In genomic region chr7:130696347-130697234, GRCm38 (mm10) we compare ENCODE assay signal across 11 mouse cellular contexts.
A peak's percentile ranks its signal among the peaks of the same experiment; 100 is the strongest.
DNase-seq lines count a peak whose midpoint lies in the region; ATAC-seq lines count a peak whose summit lies in the region.
"Had no signal": no experiment of that assay in that cellular context is flagged by ENCODE, and none has a peak within 500 bp of the region (broad histone marks: within the 10 kb centered on the region; RNA-seq: fewer than 3 reads in every experiment).

No protein-coding gene starts in this region.

- H3K9ac ChIP-seq in limb, embryonic 15.5 days, result no peak overlapping the region
- H3K9ac ChIP-seq: liver, embryonic 12.5 days had no signal

- WGBS in limb, embryonic 15.5 days, result 73% methylated on average over 16 of the region's 16 CpGs

- H3K4me2 ChIP-seq in limb, embryonic 15.5 days, result no peak overlapping the region
- H3K4me2 ChIP-seq: liver, embryonic 12.5 days had no signal

- no peak overlapping the region for H3K4me3 ChIP-seq in limb, embryonic 15.5 days
- H3K4me3 ChIP-seq: liver, embryonic 12.5 days; megakaryocyte, embryonic 14.5 days had no signal

- H3K27me3 ChIP-seq in limb, embryonic 15.5 days, result no peaks in the 10 kb centered on the region

- H3K36me3 ChIP-seq in limb, embryonic 15.5 days, result peaks cover 4% of the 10 kb centered on the region; the same call in 1 of the 2 replicates
- H3K36me3 ChIP-seq: liver, embryonic 12.5 days had no signal

- DNase-seq in gastrocnemius, postnatal 14 days, result peak; percentile 39
- no peak for DNase-seq in gastrocnemius, postnatal 4 days (ENCODE audit: low spot score in 2 of 2)
- DNase-seq in cerebellum, adult 9-11 months, result peak; percentile 63
- DNase-seq in frontal cortex, adult 2 months (ENCODE audit: extremely low spot score in 1 of 2, low spot score in 1 of 2), result peak; percentile 28 to 51
- no peak for DNase-seq in spleen, adult 18-20 months
- DNase-seq in adrenal gland, postnatal 10 days, result no peak
- no peak for DNase-seq in kidney, postnatal 10 days
- DNase-seq: thymus, adult 18-20 months had no signal

- peaks cover 48% of the 10 kb centered on the region for H3K4me1 ChIP-seq in limb, embryonic 15.5 days

- peak overlapping the region; percentile 22; the same call in 1 of the 2 replicates for H3K27ac ChIP-seq in limb, embryonic 15.5 days
- H3K27ac ChIP-seq: liver, embryonic 12.5 days had no signal

- ATAC-seq in limb, embryonic 15.5 days (ENCODE audit: insufficient number of reproducible peaks, low FRiP score, low TSS enrichment, low read depth), result no peak
- ATAC-seq: liver, embryonic 12.5 days had no signal

- no peaks in the 10 kb centered on the region for H3K9me3 ChIP-seq in limb, embryonic 15.5 days
- H3K9me3 ChIP-seq: liver, embryonic 12.5 days; megakaryocyte, embryonic 14.5 days had no signal

- intact Hi-C loops in gastrocnemius, postnatal 14 days (cut with DNase I; ENCODE audit: low total_unique reads), result no loop called here

Comparison
In these comparisons a context has a peak if more than half of its experiments do, and no peak if none do; other contexts are left out.
1. DNase-seq: peak in gastrocnemius, postnatal 14 days (single experiment), cerebellum, adult 9-11 months (single experiment) and frontal cortex, adult 2 months (2 of 2); none in gastrocnemius, postnatal 4 days (0 of 2), spleen, adult 18-20 months (0 of 2), adrenal gland, postnatal 10 days (single experiment) and kidney, postnatal 10 days (single experiment).